Mouse (Mus musculus) C2C12 (cell line): ENCODE results near the gene Fxyd7.

ENCODE experiments used
- CTCF ChIP-seq: IDR thresholded peaks from one replicate; pipeline ENCODE4 v1.5.1; 2011; ENCODE audit not compliant: control insufficient read depth, insufficient read depth, insufficient read length
- MAX ChIP-seq: IDR thresholded peaks from one replicate; pipeline ENCODE4 v1.6.1; 2011; ENCODE audit warnings: mild to moderate bottlenecking, control low read depth
- USF1 ChIP-seq: IDR thresholded peaks from one replicate; pipeline ENCODE4 v1.6.1; 2011; ENCODE audit warnings: low read depth, mild to moderate bottlenecking, control low read depth, moderate library complexity

DNA sequence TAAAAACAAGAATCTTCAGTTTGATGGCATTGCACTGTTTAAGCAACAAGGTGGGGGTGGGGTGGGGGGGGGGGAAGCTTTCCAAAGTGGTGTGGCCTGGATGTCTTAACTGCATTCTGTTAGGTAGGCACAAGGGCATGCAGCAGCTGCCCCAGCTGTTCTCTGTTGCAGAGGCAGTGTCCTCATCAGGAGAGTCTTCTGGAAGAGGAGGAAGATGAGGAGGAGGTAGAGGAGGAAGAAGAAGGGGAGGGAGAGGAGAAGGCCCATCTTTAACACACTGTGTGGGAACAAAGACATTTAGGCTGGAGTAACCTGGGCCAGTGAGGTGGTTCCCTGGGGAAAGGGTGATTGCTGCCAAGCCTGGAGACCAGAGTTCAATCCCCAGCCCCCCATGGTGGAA lies 30.8 kb upstream of the Fxyd7 start:
- no peak for TF ChIP-seq CTCF
- TF ChIP-seq USF1, result no peak
- TF ChIP-seq MAX, result no peak
